Mouse (Mus musculus): ENCODE measurements around the gene 4933415A04Rik. TPM values are rescaled to one million over a fixed set of nuclear protein-coding genes. Genes with fewer than 3 reads are reported as not detected.

4933415A04Rik gene
- polyA plus RNA-seq, 1 experiment from 2014 or later = 6.4 TPM

DNA sequence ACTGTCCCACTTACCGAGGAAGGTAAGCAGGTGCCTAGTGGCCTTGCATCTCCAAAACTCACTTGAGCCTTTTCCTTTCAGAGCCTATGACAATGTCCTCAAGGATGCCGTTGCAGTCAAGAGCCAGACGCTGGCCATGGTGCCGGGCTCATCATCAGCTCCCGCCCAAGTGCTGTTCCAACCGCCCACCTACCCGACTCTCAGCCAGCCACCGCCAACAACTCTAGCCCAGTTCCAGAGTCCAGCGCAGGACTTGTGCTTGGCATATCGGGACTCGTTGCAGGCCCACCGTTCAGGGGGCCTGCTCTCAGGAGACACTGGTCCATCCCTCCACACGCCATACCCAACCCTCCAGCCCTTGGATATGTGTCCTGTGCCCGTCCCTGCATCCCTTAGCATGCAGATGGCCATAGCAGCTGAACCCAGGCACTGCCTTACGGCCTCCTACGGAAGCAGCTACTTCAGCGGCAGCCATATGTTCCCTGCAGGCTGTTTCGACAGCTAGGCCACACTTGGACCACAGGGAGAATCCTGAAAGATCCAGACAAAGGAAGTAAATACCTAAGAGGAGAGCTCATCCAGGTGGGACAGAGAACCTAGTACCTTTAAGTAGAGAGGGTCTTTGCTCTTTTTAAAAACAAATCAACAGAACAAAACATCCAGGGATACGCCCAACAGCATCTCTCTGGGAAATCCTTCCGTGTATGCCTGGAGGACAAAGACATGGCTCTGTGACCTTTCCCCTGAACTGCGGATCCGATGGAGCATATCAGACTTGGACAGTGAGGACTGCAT, 1.4 kb upstream of the 4933415A04Rik start:
- Histone ChIP-seq H3K4me1 (replicated peaks; ENCODE audit: control insufficient read depth, insufficient read depth, low read length) (no peaks in the 10 kb centered on the region), H3K27me3 (replicated peaks; ENCODE audit: control insufficient read depth, insufficient read depth, low read length) (no peaks in the 10 kb centered on the region), H3K4me2 (ENCODE audit: low read length) (no peak overlapping the region), H3K4me3 (ENCODE audit: low read depth, low read length) (no peak overlapping the region), H3K9me3 (ENCODE audit: control insufficient read depth, low read length) (no peaks in the 10 kb centered on the region), H3K27ac (ENCODE audit: low read depth) (no peak overlapping the region), H3K36me3 (ENCODE audit: control insufficient read depth, insufficient read depth, low read length) (peaks cover 58% of the 10 kb centered on the region), H3K9ac (ENCODE audit: low read length) (no peak overlapping the region)
- no peak for DNase-seq (ENCODE audit: low spot score)
- no peak for ATAC-seq (replicated peaks; ENCODE audit: low FRiP score, low TSS enrichment, low read depth)
- 91% methylated on average over 22 of the region's 22 CpGs for WGBS

DNA sequence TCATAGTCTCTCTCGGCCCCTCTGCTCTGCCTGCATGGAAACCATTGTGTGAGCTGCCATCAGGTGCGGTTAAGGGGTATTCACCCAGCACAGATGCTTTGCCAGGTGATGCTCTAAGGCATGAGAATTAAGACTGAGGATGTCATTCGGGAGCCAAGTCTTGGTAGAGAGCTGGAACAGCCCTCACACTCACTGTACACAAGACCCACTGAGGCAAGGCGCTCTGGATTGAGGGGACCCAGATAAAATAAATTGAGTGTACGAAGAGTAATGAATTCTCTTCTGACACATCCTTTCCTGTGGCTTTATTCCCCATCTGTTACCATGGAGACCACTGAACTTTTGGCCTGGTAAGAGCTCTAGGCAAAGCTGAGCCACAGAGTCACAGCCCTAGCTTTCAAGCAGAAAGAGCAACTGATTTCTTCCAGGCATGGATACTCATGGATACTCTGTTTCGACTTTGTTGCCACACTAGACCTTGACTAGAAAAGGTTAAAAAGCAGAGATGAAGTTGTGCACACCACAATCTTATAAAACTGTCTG, 2.8 kb downstream of the 4933415A04Rik start:
- H3K27ac ChIP-seq (ENCODE audit: low read depth) = no peak overlapping the region
- ATAC-seq (replicated peaks; ENCODE audit: low FRiP score, low TSS enrichment, low read depth) = no peak
- no peaks in the 10 kb centered on the region for H3K27me3 ChIP-seq (replicated peaks; ENCODE audit: control insufficient read depth, insufficient read depth, low read length)
- H3K4me1 ChIP-seq (replicated peaks; ENCODE audit: control insufficient read depth, insufficient read depth, low read length) = no peaks in the 10 kb centered on the region
- H3K4me3 ChIP-seq (ENCODE audit: low read depth, low read length) = no peak overlapping the region
- no peaks in the 10 kb centered on the region for H3K9me3 ChIP-seq (ENCODE audit: control insufficient read depth, low read length)
- H3K9ac ChIP-seq (ENCODE audit: low read length) = no peak overlapping the region
- peaks cover 35% of the 10 kb centered on the region for H3K36me3 ChIP-seq (ENCODE audit: control insufficient read depth, insufficient read depth, low read length)
- H3K4me2 ChIP-seq (ENCODE audit: low read length) = no peak overlapping the region
- WGBS = 44% methylated on average over 6 of the region's 6 CpGs
- no peak for DNase-seq (ENCODE audit: low spot score)

DNA sequence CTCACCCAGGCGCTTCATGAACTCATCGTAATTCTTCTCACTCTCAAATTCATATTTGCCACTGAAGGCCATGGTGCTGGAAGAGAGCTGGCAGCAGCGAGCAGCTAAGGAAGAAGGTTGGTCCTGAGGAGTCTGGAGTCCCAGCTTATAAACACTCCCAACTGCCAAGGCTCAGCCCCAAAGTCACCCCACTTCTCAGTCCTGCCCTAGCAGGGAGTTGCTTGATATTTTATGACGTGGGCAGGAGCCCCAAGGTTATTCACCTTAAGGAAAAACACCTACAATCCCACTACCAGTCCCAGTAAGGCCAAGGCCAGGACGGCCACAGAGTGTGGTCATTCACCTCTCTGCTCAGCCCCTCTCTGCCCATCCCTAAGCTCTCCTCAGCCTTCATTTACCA, 14.6 kb downstream of the 4933415A04Rik start, which contains the start of gene Fabp6:
Gene Fabp6 (minus strand): TSS at position 101 of the 400 bp plus-strand sequence.
- no peaks in the 10 kb centered on the region for H3K27me3 ChIP-seq (replicated peaks; ENCODE audit: control insufficient read depth, insufficient read depth, low read length)
- ATAC-seq (replicated peaks; ENCODE audit: low FRiP score, low TSS enrichment, low read depth) = no peak
- no peaks in the 10 kb centered on the region for H3K4me1 ChIP-seq (replicated peaks; ENCODE audit: control insufficient read depth, insufficient read depth, low read length)
- no peak within 1 kb of the TSS for H3K9ac ChIP-seq (ENCODE audit: low read length)
- DNase-seq (ENCODE audit: low spot score) = no peak
- H3K9me3 ChIP-seq (ENCODE audit: control insufficient read depth, low read length) = no peaks in the 10 kb centered on the region
- WGBS = 82% methylated on average over 5 of the region's 5 CpGs
- no peak within 1 kb of the TSS for H3K4me2 ChIP-seq (ENCODE audit: low read length)
- H3K36me3 ChIP-seq (ENCODE audit: control insufficient read depth, insufficient read depth, low read length) = no peaks in the 10 kb centered on the region
- no peak within 1 kb of the TSS for H3K27ac ChIP-seq (ENCODE audit: low read depth)
- H3K4me3 ChIP-seq (ENCODE audit: low read depth, low read length) = no peak within 1 kb of the TSS

DNA sequence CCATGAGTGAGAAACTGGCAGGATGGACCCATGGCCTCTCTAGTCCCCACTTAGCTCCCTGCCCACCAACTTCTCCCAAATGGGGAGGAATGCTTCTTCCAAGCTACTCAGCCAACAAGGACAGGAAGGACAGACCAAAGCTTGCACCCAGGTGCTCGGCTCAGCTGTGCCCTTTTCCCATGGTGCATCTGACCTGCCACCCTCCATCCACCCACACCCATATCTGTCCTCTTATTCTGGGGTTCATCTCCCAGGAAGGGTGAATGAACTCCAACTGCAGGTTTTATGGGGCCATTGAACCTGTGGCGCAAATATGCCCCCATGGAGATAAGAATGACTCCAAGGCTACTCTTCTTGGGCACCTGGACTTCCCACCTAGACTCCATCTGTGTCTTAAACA, 17.4 kb downstream of the 4933415A04Rik start:
- H3K4me1 ChIP-seq (replicated peaks; ENCODE audit: control insufficient read depth, insufficient read depth, low read length) = no peaks in the 10 kb centered on the region
- no peak overlapping the region for H3K4me2 ChIP-seq (ENCODE audit: low read length)
- no peak overlapping the region for H3K4me3 ChIP-seq (ENCODE audit: low read depth, low read length)
- 88% methylated on average over 2 of the region's 2 CpGs for WGBS
- ATAC-seq (replicated peaks; ENCODE audit: low FRiP score, low TSS enrichment, low read depth) (no peak), DNase-seq (ENCODE audit: low spot score) (no peak)
- H3K9me3 ChIP-seq (ENCODE audit: control insufficient read depth, low read length) = no peaks in the 10 kb centered on the region
- no peak overlapping the region for H3K9ac ChIP-seq (ENCODE audit: low read length)
- no peaks in the 10 kb centered on the region for H3K27me3 ChIP-seq (replicated peaks; ENCODE audit: control insufficient read depth, insufficient read depth, low read length)
- no peak overlapping the region for H3K27ac ChIP-seq (ENCODE audit: low read depth)
- H3K36me3 ChIP-seq (ENCODE audit: control insufficient read depth, insufficient read depth, low read length) = no peaks in the 10 kb centered on the region

DNA sequence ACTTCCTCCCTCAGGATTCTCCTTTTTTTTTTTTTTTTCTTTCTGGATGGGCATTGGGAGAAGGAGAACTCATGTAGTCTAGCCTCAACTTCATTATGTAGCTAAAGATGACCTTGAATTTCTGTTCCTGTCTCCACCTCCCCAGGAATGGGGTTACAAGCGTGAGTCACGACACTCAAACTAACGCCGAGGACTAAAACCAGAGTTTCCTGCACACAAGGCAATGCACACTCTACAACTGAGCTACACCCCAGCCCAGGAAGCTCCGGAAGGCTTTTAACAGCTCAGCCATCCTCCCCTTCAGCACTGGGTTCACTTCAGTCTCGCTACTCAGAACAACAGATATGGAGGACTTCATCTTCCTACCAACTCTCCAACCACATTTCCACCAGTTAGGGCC, 18.1 kb downstream of the 4933415A04Rik start:
- no peak for DNase-seq (ENCODE audit: low spot score)
- WGBS = 94% methylated on average over 6 of the region's 6 CpGs

DNA sequence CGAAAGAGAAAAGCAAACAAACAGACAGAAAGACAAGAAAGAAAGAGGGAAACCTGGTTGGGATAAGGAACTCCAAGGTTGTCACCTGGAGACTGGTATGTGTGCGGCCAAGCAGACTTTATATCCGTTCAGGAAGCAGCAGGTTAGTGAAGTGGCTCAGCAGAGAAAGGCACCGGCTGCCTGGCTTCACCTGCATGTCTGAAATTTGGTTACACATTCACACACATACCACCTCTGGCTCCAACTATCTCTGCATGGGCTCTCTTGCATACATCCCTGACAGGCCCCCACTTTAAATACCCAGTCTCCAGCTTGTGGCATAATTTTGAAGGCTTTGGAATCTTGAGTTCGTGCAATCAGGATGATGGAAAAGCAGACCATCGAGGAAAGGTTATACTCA, 19.0 kb downstream of the 4933415A04Rik start:
- H3K27ac ChIP-seq (ENCODE audit: low read depth) = no peak overlapping the region
- DNase-seq (ENCODE audit: low spot score) (no peak), ATAC-seq (replicated peaks; ENCODE audit: low FRiP score, low TSS enrichment, low read depth) (no peak)
- 84% methylated on average over 6 of the region's 6 CpGs for WGBS
- no peak overlapping the region for H3K9ac ChIP-seq (ENCODE audit: low read length)
- H3K36me3 ChIP-seq (ENCODE audit: control insufficient read depth, insufficient read depth, low read length) = no peaks in the 10 kb centered on the region
- no peaks in the 10 kb centered on the region for H3K4me1 ChIP-seq (replicated peaks; ENCODE audit: control insufficient read depth, insufficient read depth, low read length)
- no peak overlapping the region for H3K4me2 ChIP-seq (ENCODE audit: low read length)
- H3K9me3 ChIP-seq (ENCODE audit: control insufficient read depth, low read length) = no peaks in the 10 kb centered on the region
- no peak overlapping the region for H3K4me3 ChIP-seq (ENCODE audit: low read depth, low read length)
- H3K27me3 ChIP-seq (replicated peaks; ENCODE audit: control insufficient read depth, insufficient read depth, low read length) = no peaks in the 10 kb centered on the region

More for the DNA sequence above, 18.1 kb downstream of the 4933415A04Rik start:
- H3K27me3 ChIP-seq (replicated peaks; ENCODE audit: control insufficient read depth, insufficient read depth, low read length) = no peaks in the 10 kb centered on the region
- H3K9ac ChIP-seq (ENCODE audit: low read length) = no peak overlapping the region
- H3K27ac ChIP-seq (ENCODE audit: low read depth) = no peak overlapping the region
- no peaks in the 10 kb centered on the region for H3K9me3 ChIP-seq (ENCODE audit: control insufficient read depth, low read length)
- no peak overlapping the region for H3K4me2 ChIP-seq (ENCODE audit: low read length)
- no peak overlapping the region for H3K4me3 ChIP-seq (ENCODE audit: low read depth, low read length)
- ATAC-seq (replicated peaks; ENCODE audit: low FRiP score, low TSS enrichment, low read depth) = no peak
- no peaks in the 10 kb centered on the region for H3K36me3 ChIP-seq (ENCODE audit: control insufficient read depth, insufficient read depth, low read length)
- H3K4me1 ChIP-seq (replicated peaks; ENCODE audit: control insufficient read depth, insufficient read depth, low read length) = no peaks in the 10 kb centered on the region

DNA sequence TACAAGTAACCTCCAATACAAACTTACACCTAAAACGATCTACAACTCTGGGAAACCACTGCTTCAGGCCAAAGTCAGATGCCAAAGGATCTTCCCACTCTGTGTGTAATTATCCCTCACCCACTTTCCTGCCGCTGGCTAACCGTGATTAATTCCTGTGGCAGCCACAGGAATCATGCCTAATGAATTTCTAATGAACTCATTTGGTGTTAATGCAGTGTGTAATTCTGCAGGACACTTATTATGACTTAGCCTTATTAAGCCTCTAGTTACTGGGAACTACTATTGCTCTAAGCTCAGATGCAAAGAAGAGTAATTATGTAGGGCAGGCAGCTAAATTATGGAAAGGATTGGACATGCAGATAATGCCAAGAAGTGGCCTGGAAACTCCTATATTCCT, 21.6 kb downstream of the 4933415A04Rik start:
- Histone ChIP-seq H3K9me3 (ENCODE audit: control insufficient read depth, low read length) (no peaks in the 10 kb centered on the region), H3K27me3 (replicated peaks; ENCODE audit: control insufficient read depth, insufficient read depth, low read length) (no peaks in the 10 kb centered on the region), H3K4me2 (ENCODE audit: low read length) (no peak overlapping the region), H3K4me1 (replicated peaks; ENCODE audit: control insufficient read depth, insufficient read depth, low read length) (peaks cover 8% of the 10 kb centered on the region; the same call in 1 of the 2 replicates), H3K4me3 (ENCODE audit: low read depth, low read length) (no peak overlapping the region), H3K27ac (ENCODE audit: low read depth) (no peak overlapping the region), H3K9ac (ENCODE audit: low read length) (no peak overlapping the region), H3K36me3 (ENCODE audit: control insufficient read depth, insufficient read depth, low read length) (no peaks in the 10 kb centered on the region)
- ATAC-seq (replicated peaks; ENCODE audit: low FRiP score, low TSS enrichment, low read depth) (no peak), DNase-seq (ENCODE audit: low spot score) (no peak)
- WGBS = 83% methylated on average over 3 of the region's 3 CpGs

DNA sequence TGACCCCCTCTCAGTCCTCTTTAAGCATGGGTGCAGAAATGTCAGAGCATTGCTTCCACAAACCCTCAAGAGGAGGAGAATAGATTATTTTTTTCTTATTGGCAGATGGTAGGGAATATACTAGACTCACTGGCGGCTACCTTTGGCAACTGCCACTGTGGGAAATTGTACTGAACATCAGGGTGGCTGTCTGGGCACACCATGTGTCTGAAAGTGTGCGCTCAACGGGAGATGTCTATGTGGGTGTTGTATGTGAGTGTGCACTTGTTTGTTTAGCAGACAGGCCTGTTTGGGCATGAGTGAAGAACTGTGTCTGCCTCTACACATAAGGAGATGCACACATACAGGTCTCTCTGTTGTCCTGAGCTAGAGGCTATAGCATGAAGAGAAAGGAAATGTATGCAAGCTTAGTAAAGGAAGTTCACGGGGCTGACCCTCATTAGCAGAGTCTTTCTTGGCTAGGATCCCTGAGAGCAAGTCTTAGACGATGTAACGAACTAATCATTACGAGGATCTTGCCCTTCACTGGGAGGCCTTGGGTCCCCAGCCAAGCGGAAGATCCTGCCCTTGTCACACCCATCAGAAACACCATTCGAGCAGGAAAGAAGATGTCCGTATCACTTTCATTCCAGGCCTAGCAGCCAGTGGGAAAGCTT, 23.3 kb downstream of the 4933415A04Rik start:
- no peak overlapping the region for H3K27ac ChIP-seq (ENCODE audit: low read depth)
- no peak overlapping the region for H3K9ac ChIP-seq (ENCODE audit: low read length)
- peaks cover 10% of the 10 kb centered on the region; the same call in 1 of the 2 replicates for H3K4me1 ChIP-seq (replicated peaks; ENCODE audit: control insufficient read depth, insufficient read depth, low read length)
- WGBS = 81% methylated on average over 10 of the region's 10 CpGs
- DNase-seq (ENCODE audit: low spot score) = no peak
- no peaks in the 10 kb centered on the region for H3K36me3 ChIP-seq (ENCODE audit: control insufficient read depth, insufficient read depth, low read length)
- H3K4me2 ChIP-seq (ENCODE audit: low read length) = no peak overlapping the region
- H3K9me3 ChIP-seq (ENCODE audit: control insufficient read depth, low read length) = no peaks in the 10 kb centered on the region
- ATAC-seq (replicated peaks; ENCODE audit: low FRiP score, low TSS enrichment, low read depth) = no peak
- no peak overlapping the region for H3K4me3 ChIP-seq (ENCODE audit: low read depth, low read length)
- no peaks in the 10 kb centered on the region for H3K27me3 ChIP-seq (replicated peaks; ENCODE audit: control insufficient read depth, insufficient read depth, low read length)

Measured in intestine, embryonic 14.5 days (tissue).